Mouse (Mus musculus) frontal cortex, adult 2 months (tissue): Measurements from ENCODE around the gene Krtap4-6. TPM values are rescaled to one million over a fixed set of nuclear protein-coding genes. Genes with fewer than 3 reads are reported as not detected.

Experiments
- polyA plus RNA-seq: library from polyadenylated mRNA; depleted of rRNA; stranded (reverse); fragments of >200 nt; gene quantifications from 2 replicates; pipeline ENCODE4 v1.2.3, GENCODE M21; 2012; rRNA removed

Krtap4-6 gene
- polyA plus RNA-seq, 1 experiment: not detected

Other genes with a start within 250 kb of the Krtap4-6 start
- 6.7 and 9.7 TPM in 2 replicates for gene Krt12, start 243.7 kb downstream of the Krtap4-6 start, polyA plus RNA-seq
- 0.08 TPM in 2 replicates for gene Krt20, start 227.8 kb downstream of the Krtap4-6 start, polyA plus RNA-seq
- 0.15 TPM in 1 of 2 replicates, not detected in the other for gene Krt23, start 172.8 kb downstream of the Krtap4-6 start, polyA plus RNA-seq
- not detected in 2 replicates for gene Krt39, start 144.6 kb downstream of the Krtap4-6 start, polyA plus RNA-seq
- 0.08 TPM in 1 of 2 replicates, not detected in the other for gene Krt40, start 122.8 kb downstream of the Krtap4-6 start, polyA plus RNA-seq
- not detected in 2 replicates for gene Krtap3-3, start 115.1 kb downstream of the Krtap4-6 start, polyA plus RNA-seq
- gene Krtap3-2, start 109.1 kb downstream of the Krtap4-6 start, polyA plus RNA-seq: not detected in 2 replicates
- not detected in 2 replicates for gene Gm11939, start 106.5 kb downstream of the Krtap4-6 start, polyA plus RNA-seq
- gene Krtap3-1, start 99.3 kb downstream of the Krtap4-6 start, polyA plus RNA-seq: not detected in 2 replicates
- not detected in 2 replicates for gene Krtap1-5, start 84.9 kb downstream of the Krtap4-6 start, polyA plus RNA-seq
- not detected in 2 replicates for gene Krtap1-4, start 82.3 kb downstream of the Krtap4-6 start, polyA plus RNA-seq
- not detected in 2 replicates for gene Krtap1-3, start 74.6 kb downstream of the Krtap4-6 start, polyA plus RNA-seq
- gene Krtap9-3, start 67.9 kb downstream of the Krtap4-6 start, polyA plus RNA-seq: not detected in 2 replicates
- not detected in 2 replicates for gene Gm11938, start 62.7 kb downstream of the Krtap4-6 start, polyA plus RNA-seq
- not detected in 2 replicates for gene Gm11937, start 55.8 kb downstream of the Krtap4-6 start, polyA plus RNA-seq
- not detected in 2 replicates for gene Krtap2-4, start 51.1 kb downstream of the Krtap4-6 start, polyA plus RNA-seq
- not detected in 2 replicates for gene Gm11562, start 45.5 kb downstream of the Krtap4-6 start, polyA plus RNA-seq
- not detected in 2 replicates for gene Krtap4-1, start 37.7 kb downstream of the Krtap4-6 start, polyA plus RNA-seq
- not detected in 2 replicates for gene Krtap4-2, start 30.9 kb downstream of the Krtap4-6 start, polyA plus RNA-seq
- not detected in 2 replicates for gene Krtap4-7, start 21.9 kb downstream of the Krtap4-6 start, polyA plus RNA-seq
- not detected in 2 replicates for gene Gm11555, start 15.7 kb downstream of the Krtap4-6 start, polyA plus RNA-seq
- not detected in 2 replicates for gene Gm11563, start 7.0 kb downstream of the Krtap4-6 start, polyA plus RNA-seq
- not detected in 2 replicates for gene Gm14190, start 24.8 kb upstream of the Krtap4-6 start, polyA plus RNA-seq
- gene Gm14180, start 68.3 kb upstream of the Krtap4-6 start, polyA plus RNA-seq: not detected in 2 replicates
- not detected in 2 replicates for gene Gm11595, start 107.0 kb upstream of the Krtap4-6 start, polyA plus RNA-seq
- gene Krtap4-8, start 114.7 kb upstream of the Krtap4-6 start, polyA plus RNA-seq: not detected in 2 replicates
- gene Krtap4-9, start 119.2 kb upstream of the Krtap4-6 start, polyA plus RNA-seq: not detected in 2 replicates
- not detected in 2 replicates for gene Gm11596, start 127.5 kb upstream of the Krtap4-6 start, polyA plus RNA-seq
- not detected in 2 replicates for gene Gm11569, start 133.0 kb upstream of the Krtap4-6 start, polyA plus RNA-seq
- gene Gm11554, start 138.5 kb upstream of the Krtap4-6 start, polyA plus RNA-seq: not detected in 2 replicates
- gene Krtap4-13, start 143.9 kb upstream of the Krtap4-6 start, polyA plus RNA-seq: not detected in 2 replicates
- not detected in 2 replicates for gene Gm11564, start 149.7 kb upstream of the Krtap4-6 start, polyA plus RNA-seq
- gene 2300003K06Rik, start 172.1 kb upstream of the Krtap4-6 start, polyA plus RNA-seq: not detected in 2 replicates
- not detected in 2 replicates for gene Krtap4-16, start 185.6 kb upstream of the Krtap4-6 start, polyA plus RNA-seq
- not detected in 2 replicates for gene Gm11568, start 192.0 kb upstream of the Krtap4-6 start, polyA plus RNA-seq
- gene Gm11559, start 198.5 kb upstream of the Krtap4-6 start, polyA plus RNA-seq: not detected in 2 replicates
- gene Krtap9-1, start 207.4 kb upstream of the Krtap4-6 start, polyA plus RNA-seq: not detected in 2 replicates
- gene Gm11567, start 213.2 kb upstream of the Krtap4-6 start, polyA plus RNA-seq: not detected in 2 replicates
- not detected in 2 replicates for gene Krtap31-1, start 242.0 kb upstream of the Krtap4-6 start, polyA plus RNA-seq
- gene Gm11565, start 248.8 kb upstream of the Krtap4-6 start, polyA plus RNA-seq: not detected in 2 replicates